Mouse (Mus musculus) CH12.LX (cell line): Measurements from ENCODE around the gene Ece1.

Experiments used
- CTCF ChIP-seq, 2 experiments: IDR thresholded peaks in 1 of 2; conservative IDR thresholded peaks in 1 of 2; 2 replicates each; pipeline ENCODE4 v1.5.1; 2011 to 2012; ENCODE audit warnings: low read depth in 2 of 2, low read length in 2 of 2, improper control_type of control experiment in 1 of 2, inconsistent platforms in 1 of 2, mild to moderate bottlenecking in 1 of 2, moderate library complexity in 1 of 2
- ELF1 ChIP-seq: IDR thresholded peaks from 2 replicates; pipeline ENCODE4 v1.6.1; 2014; ENCODE audit warnings: low read depth, mild to moderate bottlenecking, inconsistent platforms, low read length, improper control_type of control experiment
- JUN ChIP-seq: IDR thresholded peaks from 2 replicates; pipeline ENCODE4 v1.6.1; 2011; ENCODE audit warnings: low read depth, mild to moderate bottlenecking, low read length, improper control_type of control experiment, moderate library complexity; ENCODE audit not compliant: insufficient read depth
- MAFK ChIP-seq: IDR thresholded peaks from 2 replicates; pipeline ENCODE4 v1.6.1; 2011; ENCODE audit warnings: low read length, improper control_type of control experiment; ENCODE audit not compliant: insufficient replicate concordance
- MAX ChIP-seq: IDR thresholded peaks from 2 replicates; pipeline ENCODE4 v1.6.1; 2011; ENCODE audit warnings: low read length, improper control_type of control experiment
- MYC ChIP-seq: IDR thresholded peaks from 2 replicates; pipeline ENCODE4 v1.6.1; 2011; ENCODE audit warnings: low read depth, mild to moderate bottlenecking, improper control_type of control experiment, low read length
- NELFE ChIP-seq: IDR thresholded peaks from 2 replicates; pipeline ENCODE4 v1.6.1; 2011; ENCODE audit warnings: low read depth, low read length, improper control_type of control experiment
- POLR2A ChIP-seq: IDR thresholded peaks from 2 replicates; pipeline ENCODE4 v1.6.1; 2011; ENCODE audit warnings: low read depth, mild to moderate bottlenecking, improper control_type of control experiment, low read length
- POLR2AphosphoS2 ChIP-seq: IDR thresholded peaks from 2 replicates; pipeline ENCODE4 v1.6.1; 2011; ENCODE audit warnings: low read depth, low read length, improper control_type of control experiment
- ZKSCAN1 ChIP-seq: IDR thresholded peaks from 2 replicates; pipeline ENCODE4 v1.6.1; 2012; ENCODE audit warnings: low read depth, inconsistent platforms, low read length, improper control_type of control experiment, borderline replicate concordance
- ZMIZ1 ChIP-seq: IDR thresholded peaks from 2 replicates; pipeline ENCODE4 v1.6.1; 2012; ENCODE audit warnings: low read depth, mild to moderate bottlenecking, inconsistent platforms, low read length, improper control_type of control experiment

DNA sequence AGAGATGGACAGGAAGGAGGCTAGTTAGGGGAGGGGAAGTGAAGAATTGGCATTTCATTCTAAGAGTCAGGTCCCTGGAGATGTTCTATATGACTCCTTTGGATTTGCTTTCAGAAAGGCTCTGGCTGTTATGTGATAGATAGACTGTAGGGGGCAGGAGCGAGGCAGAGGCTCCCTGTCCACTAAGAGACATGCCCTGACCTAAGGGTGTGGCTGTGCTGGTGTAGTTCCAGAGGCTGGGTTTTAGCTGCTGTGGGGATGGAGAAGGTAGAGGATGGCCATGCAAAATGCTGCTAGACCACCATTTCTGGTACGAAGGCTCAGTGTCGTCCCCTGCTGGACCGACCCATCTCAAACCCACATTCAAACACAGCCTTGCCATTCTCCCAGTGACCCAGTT lies 8.9 kb downstream of the Ece1 start:
- no peak for TF ChIP-seq ZMIZ1
- TF ChIP-seq POLR2A: no peak
- TF ChIP-seq CTCF (conservative IDR thresholded peaks at IDR 0.05 in 1 of 2, IDR thresholded peaks at IDR 0.05 in 1 of 2; ENCODE audit: low read depth in 2 of 2, low read length in 2 of 2): peak; percentile 56 to 68; a peak in 3 of 4 replicates
- no peak for TF ChIP-seq ZKSCAN1
- TF ChIP-seq MAX: no peak
- TF ChIP-seq ELF1: no peak
- TF ChIP-seq MYC: no peak
- no peak for TF ChIP-seq MAFK
- no peak for TF ChIP-seq POLR2AphosphoS2
- no peak for TF ChIP-seq JUN
- no peak for TF ChIP-seq NELFE
